Mouse (Mus musculus): ENCODE results near the gene C2cd5. TPM values are rescaled to one million over a fixed set of nuclear protein-coding genes. Genes with fewer than 3 reads are reported as not detected.

Gene C2cd5
- polyA plus RNA-seq, 1 experiment from 2014 or later, result 19.8 TPM

DNA sequence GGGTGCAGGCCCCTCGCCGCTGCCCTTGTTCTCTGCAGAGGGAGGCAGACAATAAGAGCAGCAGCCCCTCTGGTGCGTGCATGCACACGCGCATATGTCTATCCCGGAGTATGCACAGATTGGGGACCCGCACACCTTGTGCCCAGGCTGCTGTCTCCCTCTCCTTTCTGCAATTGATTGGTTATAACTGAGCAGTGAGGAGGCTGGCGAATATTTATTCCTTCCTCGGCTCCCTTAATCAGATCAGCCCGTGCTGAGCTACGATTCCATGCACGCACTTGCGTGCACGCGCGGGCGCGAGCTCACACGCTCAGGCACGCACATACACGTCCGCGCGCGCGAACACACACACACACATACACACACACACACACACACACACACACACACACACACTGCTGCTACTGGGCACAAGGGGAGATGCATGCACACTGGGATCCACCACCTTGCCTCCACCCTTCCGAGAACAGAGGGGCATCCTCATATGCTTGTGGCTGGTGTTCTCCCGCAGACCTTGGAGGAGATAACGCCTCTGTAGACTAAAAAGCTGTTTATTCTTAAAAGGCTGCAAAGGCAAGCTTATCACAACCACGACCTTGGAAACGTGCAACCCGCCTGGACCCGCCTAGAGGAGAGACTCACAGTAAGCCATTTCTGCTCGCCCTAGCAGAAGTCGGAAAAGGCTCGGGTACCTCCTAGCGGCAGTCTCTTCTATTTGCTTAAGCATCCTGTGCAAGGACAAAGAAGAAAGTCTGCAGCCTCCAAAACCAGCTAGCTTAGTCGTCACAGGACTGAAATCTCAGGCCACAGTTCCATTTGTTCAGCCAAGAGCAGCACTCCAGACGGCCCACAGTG, 135.2 kb downstream of the C2cd5 start:
- H3K9ac ChIP-seq (ENCODE audit: low read depth, low read length), result peak overlapping the region; percentile 67

GRCm38 (mm10) chr6:142964076-142964530, 135.8 kb downstream of the C2cd5 start, which contains the start of gene St8sia1:
TSS of gene St8sia1 (minus strand) at chr6:142964452.
- 0 out of 2 replicates have a peak, but pooled peaks cover 3% of the 10 kb centered on the region for H3K4me1 ChIP-seq (ENCODE audit: control insufficient read depth, insufficient read depth, low read length)
- no peaks in the 10 kb centered on the region for H3K9me3 ChIP-seq (ENCODE audit: control insufficient read depth, low read length)
- H3K9ac ChIP-seq (ENCODE audit: low read depth, low read length), result peak within 1 kb of the TSS; percentile 67
- peaks cover 23% of the 10 kb centered on the region for H3K27me3 ChIP-seq (replicated peaks; ENCODE audit: control insufficient read depth, insufficient read depth, low read length)
- peak within 1 kb of the TSS; percentile 94 for H3K4me2 ChIP-seq (ENCODE audit: low read depth, low read length)
- H3K4me3 ChIP-seq (ENCODE audit: low read length), result peak within 1 kb of the TSS; percentile 59
- peak within 1 kb of the TSS; percentile 54 for H3K27ac ChIP-seq (ENCODE audit: low read length)
- no peaks in the 10 kb centered on the region for H3K36me3 ChIP-seq (ENCODE audit: control insufficient read depth, insufficient read depth, low read length)
- under 1% methylated on average over 44 of the region's 45 CpGs for WGBS
- peak; percentile 58 for ATAC-seq

More for the DNA sequence above, 135.2 kb downstream of the C2cd5 start:
- Histone ChIP-seq H3K4me2 (ENCODE audit: low read depth, low read length) (peak overlapping the region; percentile 94), H3K27ac (ENCODE audit: low read length) (peak overlapping the region; percentile 54), H3K4me1 (ENCODE audit: control insufficient read depth, insufficient read depth, low read length) (0 out of 2 replicates have a peak, but pooled peaks cover 3% of the 10 kb centered on the region), H3K9me3 (ENCODE audit: control insufficient read depth, low read length) (no peaks in the 10 kb centered on the region), H3K27me3 (replicated peaks; ENCODE audit: control insufficient read depth, insufficient read depth, low read length) (peaks cover 23% of the 10 kb centered on the region), H3K36me3 (ENCODE audit: control insufficient read depth, insufficient read depth, low read length) (no peaks in the 10 kb centered on the region), H3K4me3 (ENCODE audit: low read length) (peak overlapping the region; percentile 59)
- under 1% methylated on average over 39 of the region's 39 CpGs for WGBS
- ATAC-seq, result peak; percentile 88

DNA sequence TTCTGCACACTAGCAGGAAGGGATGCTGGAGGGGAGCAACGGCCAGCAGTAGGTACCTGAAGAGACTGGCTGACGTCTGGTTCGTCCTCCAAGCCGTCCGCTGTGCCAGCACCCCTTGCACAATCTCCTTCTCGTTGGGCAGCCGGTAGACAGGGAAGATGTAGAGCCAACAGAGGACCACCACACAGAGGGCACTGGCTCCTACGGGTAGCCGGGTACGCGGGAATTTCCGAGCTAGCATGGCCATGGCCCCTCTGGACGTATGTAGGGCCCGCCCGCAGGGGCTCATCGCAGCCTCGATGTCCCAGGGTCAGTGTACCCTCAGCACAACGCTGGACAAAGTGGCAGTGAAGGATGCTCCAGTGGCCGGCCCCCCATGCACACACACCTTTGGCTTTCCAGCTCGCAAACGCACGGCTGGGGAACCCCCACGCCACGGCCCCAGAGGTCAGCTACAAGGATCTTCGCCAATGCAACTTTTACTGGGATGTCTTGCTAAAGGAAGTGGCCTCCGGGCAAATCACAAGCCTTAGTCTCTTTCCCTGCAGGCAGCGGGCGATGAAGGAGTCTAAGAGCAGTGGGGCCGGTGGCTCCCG, 136.4 kb downstream of the C2cd5 start:
- Histone ChIP-seq H3K36me3 (ENCODE audit: control insufficient read depth, insufficient read depth, low read length) (no peaks in the 10 kb centered on the region), H3K4me1 (ENCODE audit: control insufficient read depth, insufficient read depth, low read length) (0 out of 2 replicates have a peak, but pooled peaks cover 3% of the 10 kb centered on the region), H3K9me3 (ENCODE audit: control insufficient read depth, low read length) (no peaks in the 10 kb centered on the region), H3K9ac (ENCODE audit: low read depth, low read length) (peak overlapping the region; percentile 67), H3K4me2 (ENCODE audit: low read depth, low read length) (peak overlapping the region; percentile 94), H3K4me3 (ENCODE audit: low read length) (peak overlapping the region; percentile 59), H3K27me3 (replicated peaks; ENCODE audit: control insufficient read depth, insufficient read depth, low read length) (peaks cover 23% of the 10 kb centered on the region), H3K27ac (ENCODE audit: low read length) (no peak overlapping the region)
- 0 out of 2 replicates have a peak, but pooled peaks have one; percentile 16 for ATAC-seq
- WGBS, result 25% methylated on average over 30 of the region's 30 CpGs

DNA sequence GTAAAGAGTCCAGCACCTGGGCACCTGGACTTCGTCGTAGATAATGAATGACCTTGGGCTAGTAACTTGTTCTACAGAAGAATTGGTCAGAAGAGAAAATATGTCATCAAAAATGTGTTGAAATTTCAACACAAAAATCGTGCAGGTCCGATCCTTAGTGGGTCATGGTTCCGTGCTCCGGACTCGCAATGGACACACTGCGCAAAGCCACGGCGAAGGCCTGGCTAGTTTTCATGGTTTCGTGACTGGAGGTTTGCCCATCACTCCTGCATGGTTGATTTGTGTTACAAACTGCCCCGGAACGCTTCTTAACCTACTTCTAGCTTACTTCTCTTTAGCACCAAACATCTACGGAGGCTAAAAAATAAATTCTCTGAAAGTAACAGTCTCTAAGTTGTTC, 137.1 kb downstream of the C2cd5 start:
- Histone ChIP-seq H3K27ac (ENCODE audit: low read length) (no peak overlapping the region), H3K27me3 (replicated peaks; ENCODE audit: control insufficient read depth, insufficient read depth, low read length) (peaks cover 23% of the 10 kb centered on the region), H3K4me3 (ENCODE audit: low read length) (peak overlapping the region; percentile 59; the same call in 1 of the 2 replicates), H3K9ac (ENCODE audit: low read depth, low read length) (no peak overlapping the region), H3K4me2 (ENCODE audit: low read depth, low read length) (peak overlapping the region; percentile 94), H3K4me1 (ENCODE audit: control insufficient read depth, insufficient read depth, low read length) (0 out of 2 replicates have a peak, but pooled peaks cover 3% of the 10 kb centered on the region), H3K36me3 (ENCODE audit: control insufficient read depth, insufficient read depth, low read length) (no peaks in the 10 kb centered on the region), H3K9me3 (ENCODE audit: control insufficient read depth, low read length) (no peaks in the 10 kb centered on the region)
- no peak for ATAC-seq
- 82% methylated on average over 14 of the region's 14 CpGs for WGBS

DNA sequence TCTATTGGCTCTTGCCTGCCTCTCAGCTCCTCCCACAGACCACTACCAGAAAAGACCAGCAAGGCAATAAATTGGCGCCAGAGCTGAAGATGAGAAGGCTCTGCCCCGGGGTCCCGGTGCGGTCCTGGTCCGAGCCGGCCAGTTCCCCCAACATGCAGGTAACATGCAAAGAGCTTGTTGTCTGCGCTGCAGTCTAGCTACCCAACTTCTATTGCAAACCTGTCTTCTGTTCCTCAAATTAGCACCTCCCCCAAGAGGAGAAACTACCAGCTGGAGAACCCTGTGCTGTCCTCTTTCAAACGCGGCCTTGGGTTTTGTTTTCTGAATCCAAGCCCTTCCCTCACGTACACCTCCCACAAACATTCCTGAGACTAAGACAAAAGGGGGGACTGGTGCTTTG, 137.5 kb downstream of the C2cd5 start:
- Histone ChIP-seq H3K9ac (ENCODE audit: low read depth, low read length) (no peak overlapping the region), H3K27me3 (replicated peaks; ENCODE audit: control insufficient read depth, insufficient read depth, low read length) (peaks cover 23% of the 10 kb centered on the region), H3K4me3 (ENCODE audit: low read length) (no peak overlapping the region), H3K4me1 (ENCODE audit: control insufficient read depth, insufficient read depth, low read length) (0 out of 2 replicates have a peak, but pooled peaks cover 3% of the 10 kb centered on the region), H3K9me3 (ENCODE audit: control insufficient read depth, low read length) (no peaks in the 10 kb centered on the region), H3K27ac (ENCODE audit: low read length) (no peak overlapping the region), H3K36me3 (ENCODE audit: control insufficient read depth, insufficient read depth, low read length) (no peaks in the 10 kb centered on the region), H3K4me2 (ENCODE audit: low read depth, low read length) (no peak overlapping the region)
- WGBS, result 63% methylated on average over 10 of the region's 10 CpGs
- ATAC-seq, result no peak

DNA sequence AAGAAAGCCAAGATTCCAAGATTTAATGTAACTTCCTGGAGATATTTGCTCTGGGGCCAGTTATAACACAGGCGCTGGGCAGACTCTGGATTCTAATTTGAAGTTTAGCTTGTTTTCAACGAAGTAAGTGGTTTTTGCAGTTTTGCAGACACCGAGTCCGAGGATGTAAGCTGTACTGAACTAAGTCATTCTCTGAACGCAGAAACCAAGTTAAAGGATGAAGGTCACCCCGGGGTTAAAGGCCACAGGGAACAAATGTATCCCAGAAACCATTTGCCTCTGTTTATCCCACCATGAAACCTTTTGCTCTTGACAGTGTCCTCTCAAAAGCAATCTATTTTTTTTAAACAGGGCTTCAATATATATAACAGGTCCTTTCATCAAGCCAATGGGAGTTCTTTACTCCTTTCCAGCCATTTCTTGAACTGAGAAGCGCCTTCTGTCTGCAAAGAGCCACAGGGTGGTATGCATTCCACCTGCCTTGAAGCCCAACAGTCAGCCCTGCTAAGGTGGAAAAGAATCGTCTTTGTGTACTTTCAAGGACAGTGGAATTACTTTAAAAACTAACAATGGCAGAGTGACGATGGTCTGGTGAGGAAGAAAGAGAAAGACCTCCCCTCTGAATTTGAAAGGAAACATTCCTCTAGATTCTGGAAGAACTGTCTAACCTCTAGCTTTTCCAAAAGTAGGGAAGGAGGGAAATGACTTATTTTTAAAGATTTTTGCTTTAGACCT, 138.1 kb downstream of the C2cd5 start:
- Histone ChIP-seq H3K27ac (ENCODE audit: low read length) (no peak overlapping the region), H3K9ac (ENCODE audit: low read depth, low read length) (no peak overlapping the region), H3K9me3 (ENCODE audit: control insufficient read depth, low read length) (no peaks in the 10 kb centered on the region), H3K4me1 (ENCODE audit: control insufficient read depth, insufficient read depth, low read length) (0 out of 2 replicates have a peak, but pooled peaks cover 3% of the 10 kb centered on the region), H3K27me3 (replicated peaks; ENCODE audit: control insufficient read depth, insufficient read depth, low read length) (peaks cover 23% of the 10 kb centered on the region), H3K4me2 (ENCODE audit: low read depth, low read length) (no peak overlapping the region), H3K36me3 (ENCODE audit: control insufficient read depth, insufficient read depth, low read length) (no peaks in the 10 kb centered on the region), H3K4me3 (ENCODE audit: low read length) (no peak overlapping the region)
- ATAC-seq, result no peak
- WGBS, result 62% methylated on average over 9 of the region's 9 CpGs

Other genes starting within 250 kb of the C2cd5 start
- 1.4 and 1.6 TPM in 2 replicates for gene St8sia1, start 135.7 kb downstream of the C2cd5 start, polyA plus RNA-seq (2015; fragmentation: Nextera tagmentation; extraction: Ambion mirVana)
- gene Etnk1, start 67.1 kb upstream of the C2cd5 start, polyA plus RNA-seq (2015; fragmentation: Nextera tagmentation; extraction: Ambion mirVana), result 12.6 and 16.4 TPM in 2 replicates

Measured in intestine, embryonic 16.5 days (tissue).